Mouse (Mus musculus) small intestine, adult 2 months (tissue): Measurements from ENCODE around the gene Kdm5a. TPM values are rescaled to one million over a fixed set of nuclear protein-coding genes. Genes with fewer than 3 reads are reported as not detected.

Experiments
- H3K27ac ChIP-seq: fragments of 200-500 bp; 2 replicates; pipeline ENCODE4 v1.5.1; 2012; ENCODE audit warnings: low read depth, low read length, control low read depth, inconsistent platforms; ENCODE audit not compliant: insufficient read depth
- H3K27me3 ChIP-seq: fragments of 200-500 bp; 2 replicates; pipeline ENCODE4 v1.6.1; 2012; ENCODE audit warnings: mild to moderate bottlenecking, moderate library complexity, low read length, inconsistent platforms; ENCODE audit not compliant: control insufficient read depth, insufficient read depth
- H3K36me3 ChIP-seq: fragments of 200-500 bp; 2 replicates; pipeline ENCODE4 v1.6.1; 2012; ENCODE audit warnings: mild to moderate bottlenecking, low read length, control low read depth, inconsistent platforms; ENCODE audit not compliant: control insufficient read depth, insufficient read depth
- H3K4me1 ChIP-seq: fragments of 200-500 bp; 2 replicates; pipeline ENCODE4 v1.6.1; 2012; ENCODE audit warnings: low read length, inconsistent platforms, mixed read lengths; ENCODE audit not compliant: control insufficient read depth, insufficient read depth, insufficient read length
- H3K4me3 ChIP-seq: fragments of 200-500 bp; 2 replicates; pipeline ENCODE4 v1.5.1; 2012; ENCODE audit warnings: low read depth, mild to moderate bottlenecking, control low read depth, inconsistent platforms, low read length, moderate library complexity
- CTCF ChIP-seq: fragments of 200-500 bp; IDR thresholded peaks from 2 replicates; pipeline ENCODE4 v1.5.1; 2012; ENCODE audit warnings: low read depth, mild to moderate bottlenecking, control low read depth, inconsistent platforms, low read length, moderate library complexity, mixed read lengths; ENCODE audit not compliant: insufficient replicate concordance, insufficient read length; ENCODE audit errors: extremely low read depth
- POLR2A ChIP-seq: fragments of 200-500 bp; IDR thresholded peaks from 2 replicates; pipeline ENCODE4 v1.6.1; 2012; ENCODE audit warnings: low read depth, mild to moderate bottlenecking, control low read depth, inconsistent platforms, low read length, moderate library complexity
- WGBS: fragments of 180-500 bp; shearing (Covaris S2); methylation state at CpG from one replicate; pipeline ENCODE4 v1.1.7; 2018; 5-methylcytosine and 5-hydroxymethylcytosine counted together
- polyA plus RNA-seq: library from polyadenylated mRNA; depleted of rRNA; stranded (reverse); fragments of >200 nt; gene quantifications from 2 replicates; pipeline ENCODE4 v1.2.3, GENCODE M21; 2012

The Kdm5a gene
- polyA plus RNA-seq, 1 experiment: 1.1 TPM

GRCm38 (mm10) chr6:120465393-120465792, 101.5 kb downstream of the Kdm5a start:
- Histone ChIP-seq H3K27me3 (no peaks in the 10 kb centered on the region), H3K27ac (no peak overlapping the region), H3K36me3 (no peaks in the 10 kb centered on the region), H3K4me1 (peaks cover 5% of the 10 kb centered on the region), H3K4me3 (no peak overlapping the region)
- WGBS: 71% methylated on average over 4 of the region's 4 CpGs
- TF ChIP-seq POLR2A (no peak), CTCF (no peak)

DNA sequence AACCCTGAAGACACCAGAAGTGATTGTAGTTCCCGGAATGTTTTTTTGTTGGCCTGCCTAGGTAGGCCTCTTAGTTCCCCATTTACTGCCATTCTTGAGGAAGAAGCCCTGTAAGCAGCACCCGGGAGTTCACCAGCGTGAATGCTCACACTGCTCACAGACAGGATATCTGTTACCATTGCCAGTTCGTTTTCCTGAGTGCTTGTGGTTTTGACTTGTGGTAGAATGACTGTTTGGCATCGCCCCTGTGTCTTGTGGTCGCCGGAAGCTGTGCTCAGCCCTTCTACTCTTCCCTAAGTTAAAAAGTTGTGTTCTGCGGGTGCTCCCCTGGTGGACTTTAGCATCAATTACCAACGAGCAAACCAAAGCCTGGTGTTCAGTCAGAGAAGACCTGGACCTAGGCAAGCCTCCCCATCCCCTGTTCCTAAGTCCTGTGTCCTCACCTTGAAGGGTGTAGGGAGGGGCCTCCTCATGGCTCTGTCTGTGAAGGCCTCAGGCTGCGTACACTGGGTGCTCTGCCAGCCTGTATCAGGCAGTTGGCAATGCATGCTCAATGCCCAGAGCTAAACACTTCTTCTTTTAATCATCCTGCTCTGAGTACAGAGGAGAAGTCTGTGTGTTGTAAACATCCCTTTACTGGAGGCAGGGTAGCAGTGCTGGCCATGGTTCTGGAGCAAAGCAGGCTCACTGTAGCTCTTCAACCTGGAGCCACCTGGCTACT, 102.8 kb downstream of the Kdm5a start:
- TF ChIP-seq CTCF (no peak), POLR2A (no peak)
- no peak overlapping the region for H3K27ac ChIP-seq
- 66% methylated on average over 10 of the region's 10 CpGs for WGBS
- peaks cover 5% of the 10 kb centered on the region for H3K4me1 ChIP-seq
- no peak overlapping the region for H3K4me3 ChIP-seq
- H3K27me3 ChIP-seq: no peaks in the 10 kb centered on the region
- no peaks in the 10 kb centered on the region for H3K36me3 ChIP-seq

GRCm38 (mm10) chr6:120468259-120468658, 104.3 kb downstream of the Kdm5a start:
- Histone ChIP-seq H3K4me3 (no peak overlapping the region), H3K27me3 (no peaks in the 10 kb centered on the region), H3K4me1 (peaks cover 3% of the 10 kb centered on the region; the same call in 1 of the 2 replicates), H3K36me3 (no peaks in the 10 kb centered on the region), H3K27ac (no peak overlapping the region)
- TF ChIP-seq POLR2A (no peak), CTCF (no peak)
- 89% methylated on average over 4 of the region's 4 CpGs for WGBS

DNA sequence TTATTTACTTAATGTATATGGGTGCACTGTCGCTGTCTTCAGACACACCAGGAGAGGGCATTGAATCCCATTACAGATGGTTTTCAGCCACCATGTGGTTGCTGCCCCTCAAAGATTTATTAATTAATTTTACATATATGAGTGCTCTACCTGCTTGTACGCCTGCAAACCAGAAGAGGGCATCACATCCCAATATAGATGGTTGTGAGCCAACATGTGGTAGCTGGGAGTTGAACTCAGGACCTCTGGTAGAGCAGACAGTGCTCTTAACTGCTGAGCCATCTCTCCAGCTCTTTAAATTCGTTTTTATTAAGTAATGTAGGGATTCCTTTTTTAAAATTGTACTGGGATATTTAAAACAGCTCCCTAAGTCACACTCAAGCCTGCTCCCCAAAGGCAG, 105.3 kb downstream of the Kdm5a start:
- Histone ChIP-seq H3K36me3 (peaks cover 3% of the 10 kb centered on the region), H3K4me1 (peaks cover 2% of the 10 kb centered on the region; the same call in 1 of the 2 replicates), H3K4me3 (no peak overlapping the region), H3K27me3 (no peaks in the 10 kb centered on the region), H3K27ac (no peak overlapping the region)
- TF ChIP-seq CTCF (no peak), POLR2A (no peak)
- WGBS: 79% methylated on average over 3 of the region's 3 CpGs

GRCm38 (mm10) chr6:120469770-120470169, 105.8 kb downstream of the Kdm5a start:
- Histone ChIP-seq H3K36me3 (peaks cover 6% of the 10 kb centered on the region), H3K27ac (0 out of 2 replicates have a peak overlapping the region, but pooled peaks have one; percentile 55)

DNA sequence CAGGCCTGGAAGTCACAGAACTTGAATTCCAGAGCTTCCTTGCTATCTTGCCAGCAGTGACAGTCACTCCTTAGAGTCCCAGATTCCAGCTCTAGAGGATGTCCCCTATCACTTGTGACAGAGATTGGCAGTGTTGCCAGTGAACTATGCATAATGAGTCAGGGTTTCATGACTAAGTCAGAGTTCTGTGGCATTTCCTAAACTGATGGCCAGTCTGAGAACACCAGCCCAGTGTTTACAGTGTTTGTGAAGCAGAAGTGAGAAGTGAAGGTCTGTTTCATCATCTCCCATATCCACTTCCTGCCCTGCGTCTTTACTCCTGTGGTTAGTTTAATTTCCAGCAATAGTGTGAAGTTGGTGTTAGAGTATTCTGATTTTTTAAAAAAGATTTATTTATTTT, 106.7 kb downstream of the Kdm5a start:
- 91% methylated on average over 1 of the region's 1 CpGs for WGBS
- Histone ChIP-seq H3K27ac (peak overlapping the region; percentile 55), H3K4me3 (no peak overlapping the region), H3K27me3 (no peaks in the 10 kb centered on the region), H3K4me1 (peaks cover 2% of the 10 kb centered on the region; the same call in 1 of the 2 replicates), H3K36me3 (peaks cover 12% of the 10 kb centered on the region)
- TF ChIP-seq CTCF (no peak), POLR2A (no peak)

More at GRCm38 (mm10) chr6:120469770-120470169, 105.8 kb downstream of the Kdm5a start:
- Histone ChIP-seq H3K27me3 (no peaks in the 10 kb centered on the region), H3K4me1 (peaks cover 2% of the 10 kb centered on the region; the same call in 1 of the 2 replicates), H3K4me3 (no peak overlapping the region)
- no peak for TF ChIP-seq POLR2A
- TF ChIP-seq CTCF: no peak

GRCm38 (mm10) chr6:120471991-120472441, 108.1 kb downstream of the Kdm5a start:
- Histone ChIP-seq H3K4me1 (peaks cover 2% of the 10 kb centered on the region; the same call in 1 of the 2 replicates), H3K4me3 (no peak overlapping the region), H3K27ac (no peak overlapping the region), H3K27me3 (no peaks in the 10 kb centered on the region), H3K36me3 (peaks cover 14% of the 10 kb centered on the region)
- WGBS: 64% methylated on average over 5 of the region's 5 CpGs
- TF ChIP-seq CTCF (no peak), POLR2A (no peak)
